Mouse (Mus musculus): ENCODE measurements around the gene Slmap.
A peak's percentile ranks its signal among the peaks of the same experiment; 100 is the strongest.
"Not testable (repeated sequence)": the region's sequence is repeated elsewhere in the genome, so short reads cannot be mapped to it uniquely, and the experiment has no call there.

The Slmap gene

GRCm38 (mm10) chr14:26398508-26399160, 136.1 kb downstream of the Slmap start:
- DNase-seq (ENCODE audit: low read depth) = peak; percentile 25

- DNase-seq (ENCODE audit: low read depth) = no peak
Measured at GRCm38 (mm10) chr14:26391866-26392265, 142.9 kb downstream of the Slmap start.

GRCm38 (mm10) chr14:26388961-26389360, 145.8 kb downstream of the Slmap start:
- DNase-seq (ENCODE audit: low read depth) = not testable (repeated sequence)

- not testable (repeated sequence) for DNase-seq (ENCODE audit: low read depth)
Measured at GRCm38 (mm10) chr14:26386999-26387398, 147.7 kb downstream of the Slmap start.

GRCm38 (mm10) chr14:26385659-26386058, 149.1 kb downstream of the Slmap start:
- DNase-seq (ENCODE audit: low read depth) = not testable (repeated sequence)

GRCm38 (mm10) chr14:26379071-26379470, 155.7 kb downstream of the Slmap start:
- no peak for DNase-seq (ENCODE audit: low read depth)

GRCm38 (mm10) chr14:26376652-26377051, 158.1 kb downstream of the Slmap start:
- peak; percentile 74 for DNase-seq (ENCODE audit: low read depth)

Measured in induced T-regulatory cell, adult 2 months (primary cell).